Mouse (Mus musculus): Measurements from ENCODE around the gene Gon4l. TPM values are rescaled to one million over a fixed set of nuclear protein-coding genes. Genes with fewer than 3 reads are reported as not detected.
"Not testable (repeated sequence)": the region's sequence is repeated elsewhere in the genome, so short reads cannot be mapped to it uniquely, and the experiment has no call there.

The Gon4l gene
- polyA plus RNA-seq, 1 experiment = 33.4 TPM

GRCm38 (mm10) chr3:88832388-88832787 is 2.6 kb upstream of the Gon4l start:
- peak overlapping the region; percentile 46 for H3K4me3 ChIP-seq (replicated peaks; ENCODE audit: insufficient read depth, low read depth, low read length)
- peak overlapping the region; percentile 56; the same call in 1 of the 2 replicates for H3K27ac ChIP-seq (ENCODE audit: insufficient read depth, low read length)
- not testable (repeated sequence) for H3K27me3 ChIP-seq (ENCODE audit: control insufficient read depth, insufficient read depth, low read length); H3K4me1 ChIP-seq (ENCODE audit: control insufficient read depth, insufficient read depth, low read length)
- TF ChIP-seq POLR2A (IDR thresholded peaks at IDR 0.05; ENCODE audit: borderline replicate concordance, insufficient read depth, low read length) = peak; percentile 67; the same call in 1 of the 2 replicates
- DNase-seq = peak; percentile 79 to 86
- WGBS = under 1% methylated on average over 14 of the region's 14 CpGs

GRCm38 (mm10) chr3:88849172-88849571 is 14.1 kb downstream of the Gon4l start:
- Histone ChIP-seq H3K27me3 (ENCODE audit: control insufficient read depth, insufficient read depth, low read length) (no peaks in the 10 kb centered on the region), H3K4me1 (ENCODE audit: control insufficient read depth, insufficient read depth, low read length) (no peaks in the 10 kb centered on the region), H3K27ac (ENCODE audit: insufficient read depth, low read length) (no peak overlapping the region), H3K4me3 (replicated peaks; ENCODE audit: insufficient read depth, low read depth, low read length) (no peak overlapping the region)
- TF ChIP-seq POLR2A (IDR thresholded peaks at IDR 0.05; ENCODE audit: borderline replicate concordance, insufficient read depth, low read length) (no peak), CTCF (IDR thresholded peaks at IDR 0.05; ENCODE audit: borderline replicate concordance, insufficient read depth, low read depth, low read length) (no peak)
- no peak for DNase-seq
- WGBS = 81% methylated on average over 4 of the region's 4 CpGs

GRCm38 (mm10) chr3:88855837-88856236 is 20.8 kb downstream of the Gon4l start:
- no peak for DNase-seq
- no peaks in the 10 kb centered on the region for H3K4me1 ChIP-seq (ENCODE audit: control insufficient read depth, insufficient read depth, low read length)
- TF ChIP-seq POLR2A (IDR thresholded peaks at IDR 0.05; ENCODE audit: borderline replicate concordance, insufficient read depth, low read length) (no peak), CTCF (IDR thresholded peaks at IDR 0.05; ENCODE audit: borderline replicate concordance, insufficient read depth, low read depth, low read length) (no peak)
- H3K27me3 ChIP-seq (ENCODE audit: control insufficient read depth, insufficient read depth, low read length) = no peaks in the 10 kb centered on the region
- H3K4me3 ChIP-seq (replicated peaks; ENCODE audit: insufficient read depth, low read depth, low read length) = no peak overlapping the region
- WGBS = 88% methylated on average over 6 of the region's 6 CpGs
- no peak overlapping the region for H3K27ac ChIP-seq (ENCODE audit: insufficient read depth, low read length)

GRCm38 (mm10) chr3:88862129-88862528 is 27.1 kb downstream of the Gon4l start:
- H3K27me3 ChIP-seq (ENCODE audit: control insufficient read depth, insufficient read depth, low read length) = no peaks in the 10 kb centered on the region
- no peak for DNase-seq
- TF ChIP-seq CTCF (IDR thresholded peaks at IDR 0.05; ENCODE audit: borderline replicate concordance, insufficient read depth, low read depth, low read length) = no peak
- TF ChIP-seq POLR2A (IDR thresholded peaks at IDR 0.05; ENCODE audit: borderline replicate concordance, insufficient read depth, low read length) = no peak
- 92% methylated on average over 3 of the region's 3 CpGs for WGBS
- no peaks in the 10 kb centered on the region for H3K4me1 ChIP-seq (ENCODE audit: control insufficient read depth, insufficient read depth, low read length)
- no peak overlapping the region for H3K4me3 ChIP-seq (replicated peaks; ENCODE audit: insufficient read depth, low read depth, low read length)
- H3K27ac ChIP-seq (ENCODE audit: insufficient read depth, low read length) = no peak overlapping the region

GRCm38 (mm10) chr3:88866735-88867134 is 31.7 kb downstream of the Gon4l start:
- not testable (repeated sequence) for H3K4me3 ChIP-seq (replicated peaks; ENCODE audit: insufficient read depth, low read depth, low read length); DNase-seq; H3K27ac ChIP-seq (ENCODE audit: insufficient read depth, low read length); H3K27me3 ChIP-seq (ENCODE audit: control insufficient read depth, insufficient read depth, low read length); H3K4me1 ChIP-seq (ENCODE audit: control insufficient read depth, insufficient read depth, low read length)
- WGBS = no CpG with 5 or more reads among the region's 3 CpGs

- not testable (repeated sequence) for H3K27ac ChIP-seq (ENCODE audit: insufficient read depth, low read length); H3K4me1 ChIP-seq (ENCODE audit: control insufficient read depth, insufficient read depth, low read length); H3K4me3 ChIP-seq (replicated peaks; ENCODE audit: insufficient read depth, low read depth, low read length); H3K27me3 ChIP-seq (ENCODE audit: control insufficient read depth, insufficient read depth, low read length); DNase-seq
- no CpG with 5 or more reads among the region's 8 CpGs for WGBS
These were observed 32.1 kb downstream of the Gon4l start for GRCm38 (mm10) chr3:88867177-88867576.

GRCm38 (mm10) chr3:88868449-88868848 is 33.4 kb downstream of the Gon4l start:
- not testable (repeated sequence) for H3K4me1 ChIP-seq (ENCODE audit: control insufficient read depth, insufficient read depth, low read length); H3K27me3 ChIP-seq (ENCODE audit: control insufficient read depth, insufficient read depth, low read length); DNase-seq; H3K4me3 ChIP-seq (replicated peaks; ENCODE audit: insufficient read depth, low read depth, low read length); H3K27ac ChIP-seq (ENCODE audit: insufficient read depth, low read length)
- 72% methylated on average over 2 of the region's 4 CpGs for WGBS

GRCm38 (mm10) chr3:88882536-88882935 is 47.5 kb downstream of the Gon4l start:
- 92% methylated on average over 4 of the region's 4 CpGs for WGBS
- not testable (repeated sequence) for H3K4me3 ChIP-seq (replicated peaks; ENCODE audit: insufficient read depth, low read depth, low read length); DNase-seq; H3K27me3 ChIP-seq (ENCODE audit: control insufficient read depth, insufficient read depth, low read length); H3K4me1 ChIP-seq (ENCODE audit: control insufficient read depth, insufficient read depth, low read length); H3K27ac ChIP-seq (ENCODE audit: insufficient read depth, low read length)

GRCm38 (mm10) chr3:88893011-88893410 is 58.0 kb downstream of the Gon4l start:
- not testable (repeated sequence) for DNase-seq; H3K27me3 ChIP-seq (ENCODE audit: control insufficient read depth, insufficient read depth, low read length); H3K27ac ChIP-seq (ENCODE audit: insufficient read depth, low read length); H3K4me3 ChIP-seq (replicated peaks; ENCODE audit: insufficient read depth, low read depth, low read length); H3K4me1 ChIP-seq (ENCODE audit: control insufficient read depth, insufficient read depth, low read length)
- 95% methylated on average over 7 of the region's 7 CpGs for WGBS

Measured in cerebellum, adult 2 months (tissue).